ENCODE assay signal across 16 mouse cellular contexts in genomic region chr9:120826266-120826665, GRCm38 (mm10).
DNase-seq lines count a peak whose midpoint lies in the region; ATAC-seq lines count a peak whose summit lies in the region.
"Had no signal": no experiment of that assay in that cellular context is flagged by ENCODE, and none has a peak within 500 bp of the region (broad histone marks: within the 10 kb centered on the region; RNA-seq: fewer than 3 reads in every experiment).

No protein-coding gene starts in this region.

- no peak for DNase-seq in kidney, postnatal 4 days
- DNase-seq in 416B (ENCODE audit: low read depth): peak; percentile 95
- peak; percentile 13 to 14 for DNase-seq in natural killer cell, adult 2 months (ENCODE audit: low spot score in 2 of 2)
- no peak for DNase-seq in layer of hippocampus, postnatal 36 days
- no peak for DNase-seq in gastrocnemius, adult 8-10 months (ENCODE audit: low spot score in 2 of 2)
- DNase-seq: cerebellum, adult 11 months; gastrocnemius, adult 2 months; heart, postnatal 36 days; spleen, adult 18-20 months had no signal

- ATAC-seq in kidney, embryonic 15.5 days (replicated peaks; ENCODE audit: low FRiP score): peak; percentile 58; the same call in 1 of the 2 replicates
- peak; percentile 88 for ATAC-seq in intestine, embryonic 15.5 days
- ATAC-seq: forebrain, embryonic 13.5 days had no signal

- H3K27ac ChIP-seq in kidney, embryonic 15.5 days: 0 out of 2 replicates have a peak overlapping the region, but pooled peaks have one; percentile 15
- H3K27ac ChIP-seq in intestine, embryonic 15.5 days: peak overlapping the region; percentile 67
- H3K27ac ChIP-seq: forebrain, embryonic 13.5 days; gastrocnemius, adult 2 months; heart, embryonic 10.5 days; limb, embryonic 15.5 days; macrophage had no signal

- H3K4me3 ChIP-seq in kidney, embryonic 15.5 days (replicated peaks): no peak overlapping the region
- no peak overlapping the region for H3K4me3 ChIP-seq in intestine, embryonic 15.5 days (replicated peaks)
- H3K4me3 ChIP-seq: forebrain, embryonic 13.5 days; gastrocnemius, adult 2 months; heart, embryonic 10.5 days; limb, embryonic 15.5 days had no signal

- no peak overlapping the region for H3K4me2 ChIP-seq in kidney, embryonic 15.5 days
- no peak overlapping the region for H3K4me2 ChIP-seq in intestine, embryonic 15.5 days (replicated peaks)
- H3K4me2 ChIP-seq: forebrain, embryonic 13.5 days; limb, embryonic 15.5 days had no signal

- H3K27me3 ChIP-seq in kidney, embryonic 15.5 days: no peaks in the 10 kb centered on the region
- no peaks in the 10 kb centered on the region for H3K27me3 ChIP-seq in intestine, embryonic 15.5 days (replicated peaks)
- H3K27me3 ChIP-seq: forebrain, embryonic 13.5 days; limb, embryonic 15.5 days had no signal

- no peaks in the 10 kb centered on the region for H3K36me3 ChIP-seq in kidney, embryonic 15.5 days
- no peaks in the 10 kb centered on the region for H3K36me3 ChIP-seq in intestine, embryonic 15.5 days
- H3K36me3 ChIP-seq: G1E; heart, embryonic 10.5 days; limb, embryonic 15.5 days had no signal

- peaks cover 11% of the 10 kb centered on the region; the same call in 1 of the 2 replicates for H3K4me1 ChIP-seq in kidney, embryonic 15.5 days
- H3K4me1 ChIP-seq in intestine, embryonic 15.5 days (replicated peaks): peaks cover 17% of the 10 kb centered on the region; the same call in 1 of the 2 replicates

- 17% methylated on average over 4 of the region's 4 CpGs for WGBS in kidney, embryonic 15.5 days
- 37% methylated on average over 4 of the region's 4 CpGs for WGBS in intestine, embryonic 15.5 days

- no peaks in the 10 kb centered on the region for H3K9me3 ChIP-seq in kidney, embryonic 15.5 days (replicated peaks)
- no peaks in the 10 kb centered on the region for H3K9me3 ChIP-seq in intestine, embryonic 15.5 days
- H3K9me3 ChIP-seq: forebrain, embryonic 13.5 days; G1E; heart, embryonic 10.5 days; limb, embryonic 15.5 days had no signal

- H3K9ac ChIP-seq in kidney, embryonic 15.5 days: no peak overlapping the region
- no peak overlapping the region for H3K9ac ChIP-seq in intestine, embryonic 15.5 days
- H3K9ac ChIP-seq: forebrain, embryonic 13.5 days; limb, embryonic 15.5 days had no signal

Comparison
In these comparisons a context has a peak if more than half of its experiments do, and no peak if none do; other contexts are left out.
1. DNase-seq: peak in 416B (single experiment) and natural killer cell, adult 2 months (2 of 2); none in kidney, postnatal 4 days (0 of 2), layer of hippocampus, postnatal 36 days (0 of 2) and gastrocnemius, adult 8-10 months (0 of 2).